Mouse (Mus musculus) kidney, adult 2 months (tissue): ENCODE measurements around the gene Bcl2l14. TPM values are rescaled to one million over a fixed set of nuclear protein-coding genes. Genes with fewer than 3 reads are reported as not detected.

Source experiments
- DNase-seq: peaks from one replicate; pipeline ENCODE4 v3.0.0; 2021
- H3K27ac ChIP-seq: fragments of 200-500 bp; 2 replicates; pipeline ENCODE4 v1.5.1; 2012; ENCODE audit warnings: low read depth, low read length, control low read depth, inconsistent platforms; ENCODE audit not compliant: insufficient read depth
- H3K27me3 ChIP-seq: fragments of 200-500 bp; replicated peaks from 2 replicates; pipeline ENCODE4 v1.6.1; 2012; ENCODE audit warnings: mild to moderate bottlenecking, moderate library complexity, low read length, inconsistent platforms; ENCODE audit not compliant: control insufficient read depth, insufficient read depth
- H3K36me3 ChIP-seq: fragments of 200-500 bp; 2 replicates; pipeline ENCODE4 v1.6.1; 2012; ENCODE audit warnings: mild to moderate bottlenecking, moderate library complexity, low read length, inconsistent platforms; ENCODE audit not compliant: control insufficient read depth, insufficient read depth
- H3K4me1 ChIP-seq: fragments of 200-500 bp; 2 replicates; pipeline ENCODE4 v1.6.1; 2011; ENCODE audit warnings: low read length; ENCODE audit not compliant: control insufficient read depth, insufficient read depth
- H3K4me3 ChIP-seq: fragments of 200-500 bp; 2 replicates; pipeline ENCODE4 v1.5.1; 2011; ENCODE audit warnings: mild to moderate bottlenecking, low read depth, low read length, control low read depth; ENCODE audit not compliant: insufficient read depth
- CTCF ChIP-seq: fragments of 200-500 bp; conservative IDR thresholded peaks from 2 replicates; pipeline ENCODE4 v1.5.1; 2011; ENCODE audit warnings: low read depth, mild to moderate bottlenecking, control low read depth, low read length, moderate library complexity, mixed read lengths; ENCODE audit not compliant: insufficient read depth, insufficient read length
- POLR2A ChIP-seq: fragments of 200-500 bp; IDR thresholded peaks from one replicate; pipeline ENCODE4 v1.6.1; 2011; ENCODE audit warnings: low read depth, low read length, control low read depth
- WGBS: fragments of 180-500 bp; shearing (Covaris S2); methylation state at CpG from one replicate; pipeline ENCODE4 v1.1.7; 2018; 5-methylcytosine and 5-hydroxymethylcytosine counted together
- polyA plus RNA-seq: library from polyadenylated mRNA; depleted of rRNA; stranded (reverse); fragments of >200 nt; gene quantifications from 2 replicates; pipeline ENCODE4 v1.2.3, GENCODE M21; 2012

Bcl2l14 gene
- polyA plus RNA-seq, 1 experiment, result 1.1 TPM

- Histone ChIP-seq H3K4me1 (no peaks in the 10 kb centered on the region), H3K27me3 (no peaks in the 10 kb centered on the region), H3K4me3 (no peak overlapping the region), H3K27ac (no peak overlapping the region), H3K36me3 (no peaks in the 10 kb centered on the region)
- DNase-seq, result no peak
- WGBS, result 89% methylated on average over 6 of the region's 6 CpGs
- no peak for TF ChIP-seq CTCF
- no peak for TF ChIP-seq POLR2A
These were observed 14.7 kb upstream of the Bcl2l14 start for GRCm38 (mm10) chr6:134381462-134381861.

- H3K4me1 ChIP-seq, result no peaks in the 10 kb centered on the region
- H3K27ac ChIP-seq, result no peak overlapping the region
- 94% methylated on average over 6 of the region's 6 CpGs for WGBS
- TF ChIP-seq POLR2A (no peak), CTCF (no peak)
- H3K27me3 ChIP-seq, result no peaks in the 10 kb centered on the region
- H3K4me3 ChIP-seq, result no peak overlapping the region
- H3K36me3 ChIP-seq, result no peaks in the 10 kb centered on the region
- no peak for DNase-seq
These were observed 10.2 kb upstream of the Bcl2l14 start for GRCm38 (mm10) chr6:134385931-134386330.

- no peak for DNase-seq
- Histone ChIP-seq H3K36me3 (no peaks in the 10 kb centered on the region), H3K27me3 (no peaks in the 10 kb centered on the region), H3K27ac (no peak overlapping the region), H3K4me1 (no peaks in the 10 kb centered on the region), H3K4me3 (no peak overlapping the region)
- WGBS, result 86% methylated on average over 10 of the region's 10 CpGs
- TF ChIP-seq CTCF, result no peak
- no peak for TF ChIP-seq POLR2A
These were observed 8.7 kb upstream of the Bcl2l14 start for GRCm38 (mm10) chr6:134387396-134387795.

- H3K36me3 ChIP-seq, result no peaks in the 10 kb centered on the region
- DNase-seq, result no peak
- no peaks in the 10 kb centered on the region for H3K4me1 ChIP-seq
- 42% methylated on average over 24 of the region's 24 CpGs for WGBS
- H3K4me3 ChIP-seq, result no peak overlapping the region
- TF ChIP-seq POLR2A, result no peak
- no peak for TF ChIP-seq CTCF
- H3K27ac ChIP-seq, result no peak overlapping the region
- no peaks in the 10 kb centered on the region for H3K27me3 ChIP-seq
These were observed 7.6 kb upstream of the Bcl2l14 start for GRCm38 (mm10) chr6:134388424-134389110.

- H3K36me3 ChIP-seq, result no peaks in the 10 kb centered on the region
- WGBS, result 18% methylated on average over 11 of the region's 11 CpGs
- no peaks in the 10 kb centered on the region for H3K27me3 ChIP-seq
- no peak overlapping the region for H3K27ac ChIP-seq
- H3K4me3 ChIP-seq, result no peak overlapping the region
- DNase-seq, result peak; percentile 77
- TF ChIP-seq CTCF (peak; percentile 91), POLR2A (no peak)
- H3K4me1 ChIP-seq, result no peaks in the 10 kb centered on the region
These were observed 6.7 kb upstream of the Bcl2l14 start for GRCm38 (mm10) chr6:134389248-134389891.

- no peak for DNase-seq
- no peak overlapping the region for H3K27ac ChIP-seq
- H3K4me3 ChIP-seq, result no peak overlapping the region
- TF ChIP-seq POLR2A (no peak), CTCF (no peak)
- H3K27me3 ChIP-seq, result no peaks in the 10 kb centered on the region
- WGBS, result 63% methylated on average over 8 of the region's 8 CpGs
- no peaks in the 10 kb centered on the region for H3K4me1 ChIP-seq
- H3K36me3 ChIP-seq, result no peaks in the 10 kb centered on the region
These were observed 6.2 kb upstream of the Bcl2l14 start for GRCm38 (mm10) chr6:134389917-134390316.

- no peak overlapping the region for H3K27ac ChIP-seq
- H3K36me3 ChIP-seq, result no peaks in the 10 kb centered on the region
- WGBS, result 91% methylated on average over 2 of the region's 2 CpGs
- H3K27me3 ChIP-seq, result no peaks in the 10 kb centered on the region
- no peaks in the 10 kb centered on the region for H3K4me1 ChIP-seq
- H3K4me3 ChIP-seq, result no peak overlapping the region
- no peak for DNase-seq
- TF ChIP-seq POLR2A (no peak), CTCF (no peak)
These were observed 5.3 kb upstream of the Bcl2l14 start for GRCm38 (mm10) chr6:134390837-134391236.
